Mouse (Mus musculus) heart, postnatal 0 days (tissue): ENCODE measurements at regions not wholly inside any gene's neighbourhood (a gene's known extent, or its start where the extent isn't known, plus 50 kb on each side); places are given as distances from the start of the nearest gene placed in this dataset.

Experiments used
- ATAC-seq: fragments of 200-750 bp; cut with Nextera tagmentation; 2 replicates; pipeline ENCODE4 v1.8.0; 2017; ENCODE audit warnings: low read depth, moderate number of reproducible peaks, moderate library complexity; ENCODE audit not compliant: insufficient read depth
- DNase-seq: peaks from one replicate; pipeline ENCODE4 v3.0.0-alpha.2; 2016; ENCODE audit warnings: low spot score
- H3K27ac ChIP-seq: fragments of 300-500 bp; sonication (generic); 2 replicates; pipeline ENCODE4 v1.5.1; 2014; ENCODE audit warnings: low read depth, mild to moderate bottlenecking
- H3K27me3 ChIP-seq: fragments of 300-500 bp; sonication (generic); 2 replicates; pipeline ENCODE4 v1.6.1; 2014; ENCODE audit warnings: low read length, mixed read lengths; ENCODE audit not compliant: control insufficient read depth, insufficient read depth
- H3K36me3 ChIP-seq: fragments of 300-500 bp; sonication (generic); replicated peaks from 2 replicates; pipeline ENCODE4 v1.6.1; 2014; ENCODE audit warnings: low read length, mixed read lengths; ENCODE audit not compliant: control insufficient read depth, insufficient read depth
- H3K4me1 ChIP-seq: fragments of 300-500 bp; sonication (generic); 2 replicates; pipeline ENCODE4 v1.6.1; 2014; ENCODE audit warnings: antibody characterized with exemption; ENCODE audit not compliant: control insufficient read depth, insufficient read depth
- H3K4me2 ChIP-seq: fragments of 300-500 bp; sonication (generic); 2 replicates; pipeline ENCODE4 v1.6.1; 2014; ENCODE audit warnings: low read depth, mild to moderate bottlenecking, low read length, moderate library complexity
- H3K4me3 ChIP-seq: fragments of 300-500 bp; sonication (generic); 2 replicates; pipeline ENCODE4 v1.5.1; 2014; ENCODE audit warnings: low read depth, low read length
- H3K9ac ChIP-seq: fragments of 300-500 bp; sonication (generic); replicated peaks from 2 replicates; pipeline ENCODE4 v1.6.1; 2014; ENCODE audit warnings: low read depth, low read length, mixed read lengths
- H3K9me3 ChIP-seq: fragments of 300-500 bp; sonication (generic); replicated peaks from 2 replicates; pipeline ENCODE4 v1.6.1; 2016; ENCODE audit warnings: low read length; ENCODE audit not compliant: control insufficient read depth
- CTCF ChIP-seq: IDR thresholded peaks from 2 replicates; pipeline ENCODE4 v1.5.1; 2016; ENCODE audit warnings: antibody characterized with exemption, control low read depth, low read depth
- EP300 ChIP-seq: IDR thresholded peaks from 2 replicates; pipeline ENCODE4 v1.6.1; 2016; ENCODE audit warnings: antibody characterized with exemption, low read depth
- WGBS: fragments of 180-500 bp; shearing (Covaris S2); extraction: QIAGEN DNeasy Blood & Tissue Kit; methylation state at CpG from one replicate; pipeline ENCODE4 v1.1.7; 2014; 5-methylcytosine and 5-hydroxymethylcytosine counted together

- H3K27me3 ChIP-seq: no peaks in the 10 kb centered on the region
- WGBS: 79% methylated on average over 13 of the region's 13 CpGs
- no peaks in the 10 kb centered on the region for H3K36me3 ChIP-seq
- H3K27ac ChIP-seq: no peak overlapping the region
- TF ChIP-seq CTCF (no peak), EP300 (no peak)
- peaks cover 14% of the 10 kb centered on the region; the same call in 1 of the 2 replicates for H3K4me1 ChIP-seq
- no peak overlapping the region for H3K4me2 ChIP-seq
- ATAC-seq: no peak
- H3K9me3 ChIP-seq: no peaks in the 10 kb centered on the region
- no peak overlapping the region for H3K4me3 ChIP-seq
- H3K9ac ChIP-seq: no peak overlapping the region
- DNase-seq: no peak
Measured at GRCm38 (mm10) chr4:150750445-150751213, 98.7 kb upstream of the Slc45a1 start.

- H3K4me3 ChIP-seq: no peak overlapping the region
- no peaks in the 10 kb centered on the region for H3K9me3 ChIP-seq
- no peak overlapping the region for H3K4me2 ChIP-seq
- H3K36me3 ChIP-seq: no peaks in the 10 kb centered on the region
- WGBS: 78% methylated on average over 8 of the region's 8 CpGs
- TF ChIP-seq CTCF: no peak
- no peak for DNase-seq
- H3K9ac ChIP-seq: no peak overlapping the region
- no peak for ATAC-seq
- peaks cover 14% of the 10 kb centered on the region; the same call in 1 of the 2 replicates for H3K4me1 ChIP-seq
- no peak overlapping the region for H3K27ac ChIP-seq
- no peaks in the 10 kb centered on the region for H3K27me3 ChIP-seq
Measured at GRCm38 (mm10) chr4:150749066-150749465, 97.1 kb upstream of the Slc45a1 start.

GRCm38 (mm10) chr4:150748099-150749000 lies 96.4 kb upstream of the Slc45a1 start:
- TF ChIP-seq CTCF (no peak), EP300 (no peak)
- no peak overlapping the region for H3K4me2 ChIP-seq
- DNase-seq (peak; percentile 31), ATAC-seq (peak; percentile 55)
- H3K9ac ChIP-seq: no peak overlapping the region
- H3K27me3 ChIP-seq: no peaks in the 10 kb centered on the region
- H3K9me3 ChIP-seq: no peaks in the 10 kb centered on the region
- no peak overlapping the region for H3K27ac ChIP-seq
- peaks cover 14% of the 10 kb centered on the region; the same call in 1 of the 2 replicates for H3K4me1 ChIP-seq
- 17% methylated on average over 13 of the region's 13 CpGs for WGBS
- no peaks in the 10 kb centered on the region for H3K36me3 ChIP-seq
- H3K4me3 ChIP-seq: no peak overlapping the region

- ATAC-seq: no peak
- WGBS: 46% methylated on average over 13 of the region's 13 CpGs
- H3K9ac ChIP-seq: no peak overlapping the region
Measured at GRCm38 (mm10) chr4:150746430-150746923, 94.5 kb upstream of the Slc45a1 start.

GRCm38 (mm10) chr4:150745529-150746429 lies 93.8 kb upstream of the Slc45a1 start:
- no peaks in the 10 kb centered on the region for H3K36me3 ChIP-seq
- no peak overlapping the region for H3K9ac ChIP-seq
- TF ChIP-seq EP300: 0 out of 2 replicates have a peak, but pooled peaks have one; percentile 39
- no peak for TF ChIP-seq CTCF
- DNase-seq (peak; percentile 87), ATAC-seq (peak; percentile 66)
- H3K4me3 ChIP-seq: no peak overlapping the region
- H3K27me3 ChIP-seq: no peaks in the 10 kb centered on the region
- H3K4me1 ChIP-seq: peaks cover 14% of the 10 kb centered on the region; the same call in 1 of the 2 replicates
- WGBS: 44% methylated on average over 7 of the region's 7 CpGs
- no peaks in the 10 kb centered on the region for H3K9me3 ChIP-seq
- peak overlapping the region; percentile 41 for H3K27ac ChIP-seq
- H3K4me2 ChIP-seq: no peak overlapping the region

More at GRCm38 (mm10) chr4:150746430-150746923, 94.5 kb upstream of the Slc45a1 start:
- H3K27me3 ChIP-seq: no peaks in the 10 kb centered on the region
- H3K4me1 ChIP-seq: peaks cover 14% of the 10 kb centered on the region; the same call in 1 of the 2 replicates
- H3K36me3 ChIP-seq: no peaks in the 10 kb centered on the region
- H3K9me3 ChIP-seq: no peaks in the 10 kb centered on the region
- no peak overlapping the region for H3K4me2 ChIP-seq
- H3K4me3 ChIP-seq: no peak overlapping the region
- peak overlapping the region; percentile 41; the same call in 1 of the 2 replicates for H3K27ac ChIP-seq
- no peak for DNase-seq
- TF ChIP-seq CTCF: no peak
- no peak for TF ChIP-seq EP300
